Mouse (Mus musculus) stomach, postnatal 0 days (tissue): ENCODE data around the gene BC052040. TPM values are rescaled to one million over a fixed set of nuclear protein-coding genes. Genes with fewer than 3 reads are reported as not detected.

Experiments used
- ATAC-seq: fragments of 200-750 bp; cut with Nextera tagmentation; 2 replicates; pipeline ENCODE4 v1.8.0; 2017; ENCODE audit not compliant: low FRiP score, low TSS enrichment
- DNase-seq: peaks from one replicate; pipeline ENCODE4 v3.0.0-alpha.2; 2016; ENCODE audit warnings: low spot score
- H3K27ac ChIP-seq: fragments of 300-500 bp; sonication (generic); replicated peaks from 2 replicates; pipeline ENCODE4 v1.5.1; 2014; ENCODE audit warnings: mild to moderate bottlenecking, control low read depth
- H3K27me3 ChIP-seq: fragments of 300-500 bp; sonication (generic); 2 replicates; pipeline ENCODE4 v1.6.1; 2014; ENCODE audit warnings: low read length; ENCODE audit not compliant: control insufficient read depth, insufficient read depth
- H3K36me3 ChIP-seq: fragments of 300-500 bp; sonication (generic); 2 replicates; pipeline ENCODE4 v1.6.1; 2014; ENCODE audit warnings: low read length, mixed read lengths; ENCODE audit not compliant: control insufficient read depth, insufficient read depth
- H3K4me1 ChIP-seq: fragments of 300-500 bp; sonication (generic); replicated peaks from 2 replicates; pipeline ENCODE4 v1.6.1; 2014; ENCODE audit warnings: antibody characterized with exemption; ENCODE audit not compliant: control insufficient read depth, insufficient read depth
- H3K4me2 ChIP-seq: fragments of 300-500 bp; sonication (generic); replicated peaks from 2 replicates; pipeline ENCODE4 v1.6.1; 2014; ENCODE audit warnings: low read depth, mild to moderate bottlenecking, control low read depth, moderate library complexity
- H3K4me3 ChIP-seq: fragments of 300-500 bp; sonication (generic); 2 replicates; pipeline ENCODE4 v1.5.1; 2014; ENCODE audit warnings: low read depth, low read length, control low read depth
- H3K9ac ChIP-seq: fragments of 300-500 bp; sonication (generic); 2 replicates; pipeline ENCODE4 v1.6.1; 2014; ENCODE audit warnings: mild to moderate bottlenecking, low read length, control low read depth, mixed read lengths
- H3K9me3 ChIP-seq: fragments of 300-500 bp; sonication (generic); 2 replicates; pipeline ENCODE4 v1.6.1; 2016; ENCODE audit warnings: low read length; ENCODE audit not compliant: control insufficient read depth
- CTCF ChIP-seq: IDR thresholded peaks from 2 replicates; pipeline ENCODE4 v1.5.1; 2016; ENCODE audit warnings: antibody characterized with exemption, low read depth, mild to moderate bottlenecking, moderate library complexity
- EP300 ChIP-seq: optimal IDR thresholded peaks from 2 replicates; pipeline ENCODE3; 2016; ENCODE audit warnings: antibody characterized with exemption
- WGBS: fragments of 180-500 bp; shearing (Covaris S2); extraction: QIAGEN DNeasy Blood & Tissue Kit; methylation state at CpG from one replicate; pipeline ENCODE4 v1.1.7; 2014; 5-methylcytosine and 5-hydroxymethylcytosine counted together
- polyA plus RNA-seq: library from polyadenylated mRNA; unstranded; fragments of >200 nt; fragmentation: Nextera tagmentation; extraction: Ambion mirVana; gene quantifications from 2 replicates; pipeline ENCODE4 v1.2.1, GENCODE M21; 2015

Gene BC052040
- polyA plus RNA-seq: 3.8 and 4.4 TPM in 2 replicates

GRCm38 (mm10) chr2:115581241-115581988, at the start of gene BC052040:
Gene BC052040, plus strand, starts transcription at chr2:115581716.
- DNase-seq (peak; percentile 92), ATAC-seq (peak; percentile 99)
- no peak for TF ChIP-seq EP300
- TF ChIP-seq CTCF: peak; percentile 47
- Histone ChIP-seq H3K27me3 (no peaks in the 10 kb centered on the region), H3K4me2 (peak within 1 kb of the TSS; percentile 67), H3K9me3 (no peaks in the 10 kb centered on the region), H3K9ac (peak within 1 kb of the TSS; percentile 76), H3K27ac (peak within 1 kb of the TSS; percentile 81), H3K36me3 (no peaks in the 10 kb centered on the region), H3K4me3 (peak within 1 kb of the TSS; percentile 77), H3K4me1 (no peaks in the 10 kb centered on the region; the same call in 1 of the 2 replicates)
- WGBS: under 1% methylated on average over 41 of the region's 41 CpGs

GRCm38 (mm10) chr2:115538009-115538690, 43.4 kb upstream of the BC052040 start:
- no peak overlapping the region for H3K4me3 ChIP-seq
- no peak overlapping the region for H3K27ac ChIP-seq
- H3K4me1 ChIP-seq: no peaks in the 10 kb centered on the region
- no peak for DNase-seq
- TF ChIP-seq CTCF (no peak), EP300 (no peak)
- H3K27me3 ChIP-seq: no peaks in the 10 kb centered on the region
- no peaks in the 10 kb centered on the region for H3K36me3 ChIP-seq
- H3K9ac ChIP-seq: no peak overlapping the region
- no peak overlapping the region for H3K4me2 ChIP-seq
- 39% methylated on average over 13 of the region's 13 CpGs for WGBS
- ATAC-seq: no peak
- H3K9me3 ChIP-seq: no peaks in the 10 kb centered on the region

- Histone ChIP-seq H3K4me1 (no peaks in the 10 kb centered on the region), H3K9me3 (no peaks in the 10 kb centered on the region), H3K4me2 (no peak overlapping the region), H3K27ac (no peak overlapping the region), H3K36me3 (no peaks in the 10 kb centered on the region), H3K4me3 (no peak overlapping the region), H3K9ac (no peak overlapping the region), H3K27me3 (no peaks in the 10 kb centered on the region)
- no peak for TF ChIP-seq EP300
- TF ChIP-seq CTCF: no peak
- no peak for ATAC-seq
- WGBS: 57% methylated on average over 5 of the region's 5 CpGs
- DNase-seq: no peak
Observed at GRCm38 (mm10) chr2:115538691-115539283, 42.7 kb upstream of the BC052040 start.

- WGBS: 85% methylated on average over 5 of the region's 5 CpGs
- H3K4me2 ChIP-seq: no peak overlapping the region
- H3K9ac ChIP-seq: no peak overlapping the region
- no peak for TF ChIP-seq EP300
- no peak for TF ChIP-seq CTCF
- H3K36me3 ChIP-seq: no peaks in the 10 kb centered on the region
- DNase-seq (no peak), ATAC-seq (no peak)
- no peak overlapping the region for H3K27ac ChIP-seq
- H3K4me1 ChIP-seq: no peaks in the 10 kb centered on the region
- no peaks in the 10 kb centered on the region for H3K9me3 ChIP-seq
- H3K27me3 ChIP-seq: no peaks in the 10 kb centered on the region
- H3K4me3 ChIP-seq: no peak overlapping the region
Observed at GRCm38 (mm10) chr2:115539731-115540130, 41.8 kb upstream of the BC052040 start.

- WGBS: 61% methylated on average over 11 of the region's 11 CpGs
- H3K4me2 ChIP-seq: no peak overlapping the region
Observed at GRCm38 (mm10) chr2:115542401-115543123, 39.0 kb upstream of the BC052040 start.

More at GRCm38 (mm10) chr2:115542401-115543123, 39.0 kb upstream of the BC052040 start:
- Histone ChIP-seq H3K36me3 (no peaks in the 10 kb centered on the region), H3K27me3 (no peaks in the 10 kb centered on the region), H3K4me1 (no peaks in the 10 kb centered on the region), H3K27ac (no peak overlapping the region), H3K9ac (no peak overlapping the region), H3K9me3 (no peaks in the 10 kb centered on the region), H3K4me3 (no peak overlapping the region)
- DNase-seq: no peak
- no peak for ATAC-seq
- TF ChIP-seq CTCF (no peak), EP300 (no peak)
